Mouse (Mus musculus) cerebellum, postnatal 10 days (tissue): ENCODE measurements around the gene Lrrc49.

Source experiments
- DNase-seq, 2 experiments: peaks; one replicate each; pipeline ENCODE4 v3.0.0; 2021; ENCODE audit warnings: mixed read lengths in 2 of 2

Gene Lrrc49

GRCm38 (mm10) chr9:60529348-60530243, 158.4 kb downstream of the Lrrc49 start:
- no peak for DNase-seq

- no peak for DNase-seq
Observed at GRCm38 (mm10) chr9:60528269-60528668, 159.7 kb downstream of the Lrrc49 start.

- no peak for DNase-seq
Observed at GRCm38 (mm10) chr9:60527836-60528235, 160.1 kb downstream of the Lrrc49 start.

GRCm38 (mm10) chr9:60527051-60527450, 160.9 kb downstream of the Lrrc49 start:
- DNase-seq, result no peak

- DNase-seq, result no peak
Observed at GRCm38 (mm10) chr9:60526195-60526594, 161.8 kb downstream of the Lrrc49 start.

- peak; percentile 79 to 82 for DNase-seq
Observed at GRCm38 (mm10) chr9:60521806-60522264, 166.1 kb downstream of the Lrrc49 start, which contains the start of gene Thsd4. Thsd4 (minus strand) TSS chr9:60522046.

- DNase-seq, result no peak
Observed at GRCm38 (mm10) chr9:60521143-60521542, 166.8 kb downstream of the Lrrc49 start.

GRCm38 (mm10) chr9:60519601-60520000, 168.4 kb downstream of the Lrrc49 start:
- DNase-seq, result no peak
